Mouse (Mus musculus) midbrain, embryonic 15.5 days (tissue): ENCODE data around the gene Cd300lf. TPM values are rescaled to one million over a fixed set of nuclear protein-coding genes. Genes with fewer than 3 reads are reported as not detected.

Experiments used
- polyA plus RNA-seq: library from polyadenylated mRNA; unstranded; fragments of >200 nt; fragmentation: Nextera tagmentation; extraction: Ambion mirVana; gene quantifications from 2 replicates; pipeline ENCODE4 v1.2.1, GENCODE M21; 2015

The Cd300lf gene
- polyA plus RNA-seq, 1 experiment from 2014 or later = 0.27 TPM

Other genes with a start within 250 kb of the Cd300lf start
- gene Cd300a, start 244.0 kb downstream of the Cd300lf start, polyA plus RNA-seq = 0.86 and 0.94 TPM in 2 replicates
- 0.14 TPM in 1 of 2 replicates, not detected in the other for gene Cd300lb, start 199.6 kb downstream of the Cd300lf start, polyA plus RNA-seq
- not detected in 2 replicates for gene Cd300c, start 164.8 kb downstream of the Cd300lf start, polyA plus RNA-seq
- gene Cd300ld, start 144.1 kb downstream of the Cd300lf start, polyA plus RNA-seq = 0.06 and 0.15 TPM in 2 replicates
- gene Cd300c2, start 132.1 kb downstream of the Cd300lf start, polyA plus RNA-seq = 1.2 and 1.3 TPM in 2 replicates
- 0.36 TPM in 1 of 2 replicates, not detected in the other for gene Cd300ld2, start 117.8 kb downstream of the Cd300lf start, polyA plus RNA-seq
- gene Cd300ld4, start 107.0 kb downstream of the Cd300lf start, polyA plus RNA-seq = not detected in 2 replicates
- not detected in 2 replicates for gene Cd300ld5, start 96.2 kb downstream of the Cd300lf start, polyA plus RNA-seq
- gene Cd300ld3, start 85.6 kb downstream of the Cd300lf start, polyA plus RNA-seq = not detected in 2 replicates
- gene Cd300e, start 71.8 kb downstream of the Cd300lf start, polyA plus RNA-seq = not detected in 2 replicates
- 0.49 and 1.1 TPM in 2 replicates for gene Rab37, start 42.6 kb downstream of the Cd300lf start, polyA plus RNA-seq
- gene Slc9a3r1, start 29.3 kb upstream of the Cd300lf start, polyA plus RNA-seq = 46.4 and 54.6 TPM in 2 replicates
- 12.6 and 15.3 TPM in 2 replicates for gene Tmem104, start 53.5 kb upstream of the Cd300lf start, polyA plus RNA-seq
- gene Nat9, start 53.9 kb upstream of the Cd300lf start, polyA plus RNA-seq = 22.5 and 25.5 TPM in 2 replicates
- 0.21 and 0.26 TPM in 2 replicates for gene Grin2c, start 133.3 kb upstream of the Cd300lf start, polyA plus RNA-seq
- 21.5 and 22.1 TPM in 2 replicates for gene Fdxr, start 143.1 kb upstream of the Cd300lf start, polyA plus RNA-seq
- 0.96 and 1.0 TPM in 2 replicates for gene Fads6, start 163.7 kb upstream of the Cd300lf start, polyA plus RNA-seq
- gene Otop2, start 173.2 kb upstream of the Cd300lf start, polyA plus RNA-seq = 0.17 TPM in 1 of 2 replicates, not detected in the other
- gene Ush1g, start 188.0 kb upstream of the Cd300lf start, polyA plus RNA-seq = 0.09 and 0.18 TPM in 2 replicates
- gene Otop3, start 200.7 kb upstream of the Cd300lf start, polyA plus RNA-seq = 0.75 and 0.90 TPM in 2 replicates
- gene Hid1, start 233.8 kb upstream of the Cd300lf start, polyA plus RNA-seq = 67.0 and 67.2 TPM in 2 replicates
- gene Cdr2l, start 247.9 kb upstream of the Cd300lf start, polyA plus RNA-seq = 26.9 and 27.3 TPM in 2 replicates